Mouse (Mus musculus) intestine, embryonic 15.5 days (tissue): ENCODE measurements at regions not wholly inside any gene's neighbourhood (a gene's known extent, or its start where the extent isn't known, plus 50 kb on each side); places are given as distances from the start of the nearest gene placed in this dataset.

Experiments used
- ATAC-seq: fragments of 200-750 bp; cut with Nextera tagmentation; 2 replicates; pipeline ENCODE4 v1.8.0; 2017; ENCODE audit warnings: moderate TSS enrichment, moderate library complexity
- H3K27ac ChIP-seq: fragments of 300-500 bp; sonication (generic); 2 replicates; pipeline ENCODE4 v1.5.1; 2015; ENCODE audit warnings: mild to moderate bottlenecking, inconsistent platforms
- H3K27me3 ChIP-seq: fragments of 300-500 bp; sonication (generic); replicated peaks from 2 replicates; pipeline ENCODE4 v1.6.1; 2015; ENCODE audit warnings: inconsistent platforms
- H3K36me3 ChIP-seq: fragments of 300-500 bp; sonication (generic); 2 replicates; pipeline ENCODE4 v1.6.1; 2015; ENCODE audit warnings: inconsistent platforms
- H3K4me1 ChIP-seq: fragments of 300-500 bp; sonication (generic); replicated peaks from 2 replicates; pipeline ENCODE4 v1.6.1; 2015; ENCODE audit warnings: inconsistent platforms
- H3K4me2 ChIP-seq: fragments of 300-500 bp; sonication (generic); replicated peaks from 2 replicates; pipeline ENCODE4 v1.6.1; 2015; ENCODE audit warnings: mild to moderate bottlenecking, inconsistent platforms
- H3K4me3 ChIP-seq: fragments of 300-500 bp; sonication (generic); replicated peaks from 2 replicates; pipeline ENCODE4 v1.5.1; 2015; ENCODE audit warnings: inconsistent platforms
- H3K9ac ChIP-seq: fragments of 300-500 bp; sonication (generic); 2 replicates; pipeline ENCODE4 v1.6.1; 2015; ENCODE audit warnings: inconsistent platforms
- H3K9me3 ChIP-seq: fragments of 300-500 bp; sonication (generic); 2 replicates; pipeline ENCODE4 v1.6.1; 2016; ENCODE audit warnings: inconsistent platforms
- WGBS: fragments of 180-500 bp; shearing (Covaris S2); methylation state at CpG from one replicate; pipeline ENCODE4 v1.1.7; 2015; 5-methylcytosine and 5-hydroxymethylcytosine counted together

- Histone ChIP-seq H3K27ac (no peak overlapping the region), H3K4me2 (no peak overlapping the region), H3K4me3 (no peak overlapping the region), H3K36me3 (no peaks in the 10 kb centered on the region), H3K4me1 (no peaks in the 10 kb centered on the region; the same call in 1 of the 2 replicates), H3K9ac (no peak overlapping the region), H3K27me3 (no peaks in the 10 kb centered on the region), H3K9me3 (no peaks in the 10 kb centered on the region)
- WGBS: 86% methylated on average over 10 of the region's 10 CpGs
- no peak for ATAC-seq
Observed at GRCm38 (mm10) chr2:128331275-128331674, 205.4 kb downstream of the Bcl2l11 start.

GRCm38 (mm10) chr2:128331681-128332080 lies 205.8 kb downstream of the Bcl2l11 start:
- Histone ChIP-seq H3K27ac (no peak overlapping the region), H3K4me1 (no peaks in the 10 kb centered on the region; the same call in 1 of the 2 replicates), H3K9me3 (no peaks in the 10 kb centered on the region), H3K4me3 (no peak overlapping the region), H3K4me2 (no peak overlapping the region), H3K27me3 (no peaks in the 10 kb centered on the region), H3K9ac (no peak overlapping the region), H3K36me3 (no peaks in the 10 kb centered on the region)
- no peak for ATAC-seq
- 78% methylated on average over 8 of the region's 8 CpGs for WGBS

GRCm38 (mm10) chr2:128333401-128334142 lies 207.7 kb downstream of the Bcl2l11 start:
- no peak overlapping the region for H3K4me2 ChIP-seq
- no peak overlapping the region for H3K9ac ChIP-seq
- WGBS: 71% methylated on average over 10 of the region's 10 CpGs
- no peak overlapping the region for H3K4me3 ChIP-seq
- no peaks in the 10 kb centered on the region for H3K9me3 ChIP-seq
- H3K27ac ChIP-seq: no peak overlapping the region
- ATAC-seq: no peak
- H3K27me3 ChIP-seq: no peaks in the 10 kb centered on the region
- no peaks in the 10 kb centered on the region for H3K36me3 ChIP-seq
- H3K4me1 ChIP-seq: peaks cover 3% of the 10 kb centered on the region; the same call in 1 of the 2 replicates

DNA sequence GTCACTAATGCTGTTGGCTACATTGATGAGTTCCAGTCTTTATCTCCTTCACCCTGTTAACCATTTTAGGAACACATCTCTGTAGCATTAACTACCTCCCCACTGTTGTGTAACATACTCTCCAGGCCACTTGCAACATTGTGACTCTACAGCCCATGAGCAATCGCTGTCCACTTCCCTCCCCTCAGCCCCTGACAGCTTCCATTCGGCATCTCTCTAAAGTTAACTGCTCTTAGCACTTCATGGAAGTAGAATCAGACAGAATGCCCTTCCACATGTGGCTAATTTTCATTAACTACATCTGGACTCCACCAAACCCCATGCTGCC lies 208.3 kb downstream of the Bcl2l11 start:
- Histone ChIP-seq H3K9ac (no peak overlapping the region), H3K9me3 (no peaks in the 10 kb centered on the region), H3K27me3 (no peaks in the 10 kb centered on the region), H3K27ac (no peak overlapping the region), H3K4me2 (no peak overlapping the region), H3K4me1 (peaks cover 8% of the 10 kb centered on the region), H3K36me3 (no peaks in the 10 kb centered on the region), H3K4me3 (no peak overlapping the region)
- 79% methylated on average over 2 of the region's 2 CpGs for WGBS
- no peak for ATAC-seq

- Histone ChIP-seq H3K9me3 (no peaks in the 10 kb centered on the region), H3K36me3 (no peaks in the 10 kb centered on the region), H3K27ac (no peak overlapping the region), H3K4me3 (no peak overlapping the region), H3K27me3 (no peaks in the 10 kb centered on the region), H3K4me1 (peaks cover 17% of the 10 kb centered on the region), H3K9ac (no peak overlapping the region), H3K4me2 (no peak overlapping the region)
- WGBS: 40% methylated on average over 7 of the region's 7 CpGs
- no peak for ATAC-seq
Observed at GRCm38 (mm10) chr2:128334757-128335500, 209.1 kb downstream of the Bcl2l11 start.

DNA sequence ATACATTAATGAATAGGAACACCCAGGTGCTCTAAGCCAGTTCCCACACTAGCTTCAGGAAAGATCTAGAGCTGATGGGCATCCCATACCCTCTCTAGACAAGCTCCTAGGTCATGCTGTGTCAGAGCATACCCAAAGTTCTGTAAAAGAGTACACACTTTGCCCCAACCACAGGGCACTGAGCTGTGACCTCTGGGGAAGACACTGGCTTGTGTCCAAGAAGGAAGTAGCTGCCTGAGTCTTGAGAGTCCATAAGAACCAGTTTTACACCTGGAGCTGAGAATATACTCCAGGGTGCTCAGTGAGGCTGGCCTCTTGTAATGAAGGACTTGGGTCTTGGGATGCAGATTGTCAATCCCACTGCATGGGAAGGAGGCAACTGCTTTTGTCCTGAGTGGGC lies 211.4 kb downstream of the Bcl2l11 start:
- ATAC-seq: no peak
- Histone ChIP-seq H3K4me3 (no peak overlapping the region), H3K27ac (no peak overlapping the region), H3K9ac (no peak overlapping the region), H3K9me3 (no peaks in the 10 kb centered on the region), H3K4me1 (peaks cover 21% of the 10 kb centered on the region), H3K4me2 (no peak overlapping the region), H3K36me3 (no peaks in the 10 kb centered on the region), H3K27me3 (no peaks in the 10 kb centered on the region)

GRCm38 (mm10) chr2:128337791-128338190 lies 212.0 kb downstream of the Bcl2l11 start:
- H3K27me3 ChIP-seq: no peaks in the 10 kb centered on the region
- no peak for ATAC-seq
- H3K4me2 ChIP-seq: no peak overlapping the region
- H3K4me3 ChIP-seq: no peak overlapping the region
- no peak overlapping the region for H3K9ac ChIP-seq
- no peaks in the 10 kb centered on the region for H3K9me3 ChIP-seq
- H3K36me3 ChIP-seq: no peaks in the 10 kb centered on the region
- peaks cover 21% of the 10 kb centered on the region for H3K4me1 ChIP-seq
- no peak overlapping the region for H3K27ac ChIP-seq
- 92% methylated on average over 5 of the region's 5 CpGs for WGBS

GRCm38 (mm10) chr2:128338474-128338873 lies 212.6 kb downstream of the Bcl2l11 start:
- ATAC-seq: no peak
- Histone ChIP-seq H3K27me3 (no peaks in the 10 kb centered on the region), H3K4me2 (no peak overlapping the region), H3K4me1 (peaks cover 21% of the 10 kb centered on the region), H3K27ac (peak overlapping the region; percentile 68; the same call in 1 of the 2 replicates), H3K36me3 (no peaks in the 10 kb centered on the region), H3K4me3 (no peak overlapping the region), H3K9me3 (no peaks in the 10 kb centered on the region), H3K9ac (no peak overlapping the region)
- 74% methylated on average over 4 of the region's 4 CpGs for WGBS

GRCm38 (mm10) chr2:128339061-128339642 lies 213.3 kb downstream of the Bcl2l11 start:
- Histone ChIP-seq H3K27me3 (no peaks in the 10 kb centered on the region), H3K27ac (peak overlapping the region; percentile 68), H3K4me1 (peaks cover 21% of the 10 kb centered on the region), H3K4me2 (0 out of 2 replicates have a peak overlapping the region, but pooled peaks have one; percentile 20), H3K9me3 (no peaks in the 10 kb centered on the region), H3K36me3 (no peaks in the 10 kb centered on the region), H3K9ac (no peak overlapping the region), H3K4me3 (no peak overlapping the region)
- 25% methylated on average over 8 of the region's 8 CpGs for WGBS
- ATAC-seq: 0 out of 2 replicates have a peak, but pooled peaks have one; percentile 32

DNA sequence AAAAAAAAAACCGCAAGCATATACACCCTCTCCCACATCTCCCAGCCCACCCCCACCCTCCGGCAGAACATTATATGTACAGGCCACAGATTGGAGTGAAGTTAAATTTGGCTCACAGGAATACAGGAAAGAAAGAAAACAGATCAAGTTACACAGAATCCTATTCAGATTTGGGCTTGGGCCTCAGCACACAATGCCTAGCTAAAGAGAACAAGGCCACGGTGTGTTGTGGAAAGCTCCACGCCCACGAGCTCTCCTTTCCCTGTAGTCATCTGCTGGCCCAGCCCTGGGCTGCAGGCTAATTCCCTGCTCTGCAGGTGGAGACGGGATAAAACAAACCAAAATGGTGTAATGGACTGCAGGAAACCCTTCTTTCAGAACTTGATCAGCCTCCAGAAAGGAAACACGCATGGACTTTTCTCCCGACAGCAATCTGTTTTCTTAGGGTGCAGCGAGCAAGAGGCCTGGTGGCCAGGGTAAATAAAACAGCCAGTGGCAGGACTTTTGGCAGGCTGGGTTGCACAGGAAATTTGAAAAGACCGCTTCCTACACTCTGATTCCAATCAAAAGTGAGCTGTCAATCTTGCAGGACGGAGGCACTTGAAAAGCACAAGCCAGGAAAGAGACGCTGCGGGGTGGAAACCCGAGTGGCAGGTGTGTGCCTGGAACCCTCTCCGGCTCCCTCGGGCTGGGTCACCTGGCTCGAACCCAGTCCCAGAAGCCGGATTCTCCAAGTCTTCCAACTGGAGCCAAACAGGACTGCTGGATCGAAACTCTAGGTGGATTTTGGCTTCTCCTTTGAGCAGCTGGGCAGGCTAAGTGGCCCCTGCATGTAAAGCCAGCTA lies 214.0 kb downstream of the Bcl2l11 start:
- 0 out of 2 replicates have a peak overlapping the region, but pooled peaks have one; percentile 17 for H3K9ac ChIP-seq

DNA sequence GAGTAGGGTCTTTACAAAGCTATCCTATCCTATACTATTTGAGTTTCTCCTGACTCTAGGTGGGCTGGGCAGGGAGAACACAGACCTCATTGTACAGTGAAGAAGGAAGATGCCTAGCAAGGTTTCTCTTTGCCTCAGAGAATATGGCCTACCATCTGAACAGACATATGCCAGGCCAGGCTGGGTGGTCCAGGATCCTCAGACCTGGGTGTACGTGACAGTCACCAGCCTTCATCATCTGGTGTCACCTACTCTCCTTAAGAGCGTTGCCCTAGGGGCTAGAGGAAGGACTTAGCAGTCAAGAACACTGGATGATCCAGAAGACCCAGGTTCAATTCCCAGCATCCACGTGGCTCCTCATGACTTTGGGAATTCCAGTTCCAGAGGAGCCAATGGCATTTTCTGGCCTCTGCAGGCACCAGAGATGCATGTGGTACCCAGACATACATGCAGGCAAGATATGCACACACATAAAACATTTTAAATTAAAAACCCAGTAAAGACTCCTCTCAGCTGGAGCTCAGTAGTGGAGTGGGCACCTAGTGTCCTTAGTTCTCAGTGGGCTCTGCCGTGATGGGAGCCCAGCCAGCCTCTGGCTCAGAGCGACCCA lies 214.9 kb downstream of the Bcl2l11 start:
- ATAC-seq: no peak
- H3K4me2 ChIP-seq: no peak overlapping the region
- no peaks in the 10 kb centered on the region for H3K27me3 ChIP-seq
- peaks cover 21% of the 10 kb centered on the region for H3K4me1 ChIP-seq
- WGBS: 90% methylated on average over 5 of the region's 5 CpGs
- H3K9me3 ChIP-seq: no peaks in the 10 kb centered on the region
- no peak overlapping the region for H3K9ac ChIP-seq
- no peak overlapping the region for H3K27ac ChIP-seq
- no peaks in the 10 kb centered on the region for H3K36me3 ChIP-seq
- H3K4me3 ChIP-seq: no peak overlapping the region

More for the DNA sequence above, 214.0 kb downstream of the Bcl2l11 start:
- Histone ChIP-seq H3K36me3 (no peaks in the 10 kb centered on the region), H3K4me1 (peaks cover 21% of the 10 kb centered on the region), H3K27me3 (no peaks in the 10 kb centered on the region), H3K4me3 (no peak overlapping the region), H3K27ac (peak overlapping the region; percentile 68), H3K4me2 (0 out of 2 replicates have a peak overlapping the region, but pooled peaks have one; percentile 20), H3K9me3 (no peaks in the 10 kb centered on the region)
- 44% methylated on average over 19 of the region's 19 CpGs for WGBS
- ATAC-seq: no peak
